Mouse (Mus musculus): ENCODE measurements around the gene Slc6a13. TPM values are rescaled to one million over a fixed set of nuclear protein-coding genes. Genes with fewer than 3 reads are reported as not detected.

Slc6a13 gene
- polyA plus RNA-seq, 1 experiment from 2014 or later, result not detected

GRCm38 (mm10) chr6:121376159-121376558, 76.1 kb downstream of the Slc6a13 start:
- ChIA-PET CTCF (no interaction called here), POLR2A (no interaction called here)
- TF ChIP-seq CTCF (IDR thresholded peaks at IDR 0.05), result no peak
- ATAC-seq (no peak), DNase-seq (ENCODE audit: low read depth, low spot score) (no peak)
- no peaks in the 10 kb centered on the region for H3K27me3 ChIP-seq
- in situ Hi-C loops (cut with MboI; ENCODE audit: low pct_unique_long_range_greater_than_20kb), result no loop called here

- CTCF ChIA-PET, result no interaction called here
These were observed 78.2 kb downstream of the Slc6a13 start for GRCm38 (mm10) chr6:121378256-121378655.

GRCm38 (mm10) chr6:121380576-121380975, 80.5 kb downstream of the Slc6a13 start:
- ChIA-PET CTCF (no interaction called here), POLR2A (no interaction called here)
- ATAC-seq (no peak), DNase-seq (ENCODE audit: low read depth, low spot score) (no peak)
- no peak for TF ChIP-seq CTCF (IDR thresholded peaks at IDR 0.05)
- peaks cover 6% of the 10 kb centered on the region for H3K27me3 ChIP-seq
- in situ Hi-C loops (cut with MboI; ENCODE audit: low pct_unique_long_range_greater_than_20kb), result no loop called here

More at GRCm38 (mm10) chr6:121378256-121378655, 78.2 kb downstream of the Slc6a13 start:
- POLR2A ChIA-PET, result no interaction called here
- in situ Hi-C loops (cut with MboI; ENCODE audit: low pct_unique_long_range_greater_than_20kb), result no loop called here
- no peaks in the 10 kb centered on the region for H3K27me3 ChIP-seq
- no peak for TF ChIP-seq CTCF (IDR thresholded peaks at IDR 0.05)
- DNase-seq (ENCODE audit: low read depth, low spot score) (no peak), ATAC-seq (no peak)

GRCm38 (mm10) chr6:121382071-121382470, 82.0 kb downstream of the Slc6a13 start:
- DNase-seq (ENCODE audit: low read depth, low spot score) (no peak), ATAC-seq (no peak)
- TF ChIP-seq CTCF (IDR thresholded peaks at IDR 0.05), result no peak
- peaks cover 10% of the 10 kb centered on the region for H3K27me3 ChIP-seq
- in situ Hi-C loops (cut with MboI; ENCODE audit: low pct_unique_long_range_greater_than_20kb), result no loop called here
- ChIA-PET POLR2A (no interaction called here), CTCF (no interaction called here)

GRCm38 (mm10) chr6:121385397-121385796, 85.4 kb downstream of the Slc6a13 start:
- DNase-seq (ENCODE audit: low read depth, low spot score) (no peak), ATAC-seq (no peak)
- peaks cover 16% of the 10 kb centered on the region for H3K27me3 ChIP-seq
- POLR2A ChIA-PET, result no interaction called here
- TF ChIP-seq CTCF (IDR thresholded peaks at IDR 0.05), result no peak
- CTCF ChIA-PET, result no interaction called here
- in situ Hi-C loops (cut with MboI; ENCODE audit: low pct_unique_long_range_greater_than_20kb), result no loop called here

Other genes with a start within 250 kb of the Slc6a13 start
- 47.3 TPM for gene Mical3, start 169.2 kb upstream of the Slc6a13 start, polyA plus RNA-seq (2021)
- 22.1 TPM for gene Pex26, start 116.6 kb upstream of the Slc6a13 start, polyA plus RNA-seq (2021)
- gene Tuba8, start 89.5 kb upstream of the Slc6a13 start, polyA plus RNA-seq (2021), result 0.04 TPM
- 1.0 TPM for gene Usp18, start 54.3 kb upstream of the Slc6a13 start, polyA plus RNA-seq (2021)
- gene Slc6a12, start 42.8 kb downstream of the Slc6a13 start, polyA plus RNA-seq (2021), result 0.23 TPM
- 0.03 TPM for gene Iqsec3, start 173.5 kb downstream of the Slc6a13 start, polyA plus RNA-seq (2021)